Mouse (Mus musculus) thymus, adult 2 months (tissue): Measurements from ENCODE around the gene Pinlyp.

ENCODE experiments used
- CTCF ChIP-seq: fragments of 200-500 bp; IDR thresholded peaks from 2 replicates; pipeline ENCODE4 v1.5.1; 2012; ENCODE audit warnings: mild to moderate bottlenecking, control low read depth, low read length, moderate library complexity, borderline replicate concordance; ENCODE audit not compliant: control insufficient read depth, poor library complexity, insufficient read depth; ENCODE audit errors: extremely low read depth
- POLR2A ChIP-seq: fragments of 200-500 bp; IDR thresholded peaks from 2 replicates; pipeline ENCODE4 v1.6.1; 2012; ENCODE audit warnings: mild to moderate bottlenecking, low read length, control low read depth, moderate library complexity; ENCODE audit not compliant: control insufficient read depth, poor library complexity, insufficient read depth; ENCODE audit errors: extremely low read depth

GRCm38 (mm10) chr7:24504004-24504403 is 41.9 kb downstream of the Pinlyp start:
- TF ChIP-seq POLR2A (no peak), CTCF (no peak)
